Mouse (Mus musculus) forebrain, embryonic 15.5 days (tissue): ENCODE results near the gene Clec2d. TPM values are rescaled to one million over a fixed set of nuclear protein-coding genes. Genes with fewer than 3 reads are reported as not detected.
A peak's percentile ranks its signal among the peaks of the same experiment; 100 is the strongest.

Source experiments
- ATAC-seq: fragments of 200-750 bp; cut with Nextera tagmentation; replicated peaks from 2 replicates; pipeline ENCODE4 v1.8.0; 2017; ENCODE audit warnings: mild to moderate bottlenecking, moderate TSS enrichment, moderate library complexity
- H3K27ac ChIP-seq: fragments of 300-500 bp; sonication (generic); replicated peaks from 2 replicates; pipeline ENCODE4 v1.5.1; 2015; ENCODE audit warnings: mild to moderate bottlenecking, inconsistent platforms
- H3K27me3 ChIP-seq: fragments of 300-500 bp; sonication (generic); 2 replicates; pipeline ENCODE4 v1.6.1; 2015; ENCODE audit warnings: inconsistent platforms
- H3K36me3 ChIP-seq: fragments of 300-500 bp; sonication (generic); 2 replicates; pipeline ENCODE4 v1.6.1; 2015; ENCODE audit warnings: mild to moderate bottlenecking, inconsistent platforms
- H3K4me1 ChIP-seq: fragments of 300-500 bp; sonication (generic); 2 replicates; pipeline ENCODE4 v1.6.1; 2015; ENCODE audit warnings: inconsistent platforms
- H3K4me2 ChIP-seq: fragments of 300-500 bp; sonication (generic); replicated peaks from 2 replicates; pipeline ENCODE4 v1.6.1; 2015; ENCODE audit warnings: mild to moderate bottlenecking, inconsistent platforms
- H3K4me3 ChIP-seq: fragments of 300-500 bp; sonication (generic); 2 replicates; pipeline ENCODE4 v1.5.1; 2015; ENCODE audit warnings: mild to moderate bottlenecking, inconsistent platforms
- H3K9ac ChIP-seq: fragments of 300-500 bp; sonication (generic); replicated peaks from 2 replicates; pipeline ENCODE4 v1.6.1; 2015; ENCODE audit warnings: mild to moderate bottlenecking, inconsistent platforms
- H3K9me3 ChIP-seq: fragments of 300-500 bp; sonication (generic); 2 replicates; pipeline ENCODE4 v1.6.1; 2016; ENCODE audit warnings: inconsistent platforms
- WGBS: fragments of 180-500 bp; shearing (Covaris S2); methylation state at CpG from one replicate; pipeline ENCODE4 v1.1.7; 2015; ENCODE audit warnings: mixed read lengths; 5-methylcytosine and 5-hydroxymethylcytosine counted together
- polyA plus RNA-seq: library from polyadenylated mRNA; unstranded; fragments of >200 nt; fragmentation: Nextera tagmentation; extraction: Ambion mirVana; gene quantifications from 2 replicates; pipeline ENCODE4 v1.2.1, GENCODE M21; 2015

The Clec2d gene
- polyA plus RNA-seq, result 0.14 TPM in 1 of 2 replicates, not detected in the other

DNA sequence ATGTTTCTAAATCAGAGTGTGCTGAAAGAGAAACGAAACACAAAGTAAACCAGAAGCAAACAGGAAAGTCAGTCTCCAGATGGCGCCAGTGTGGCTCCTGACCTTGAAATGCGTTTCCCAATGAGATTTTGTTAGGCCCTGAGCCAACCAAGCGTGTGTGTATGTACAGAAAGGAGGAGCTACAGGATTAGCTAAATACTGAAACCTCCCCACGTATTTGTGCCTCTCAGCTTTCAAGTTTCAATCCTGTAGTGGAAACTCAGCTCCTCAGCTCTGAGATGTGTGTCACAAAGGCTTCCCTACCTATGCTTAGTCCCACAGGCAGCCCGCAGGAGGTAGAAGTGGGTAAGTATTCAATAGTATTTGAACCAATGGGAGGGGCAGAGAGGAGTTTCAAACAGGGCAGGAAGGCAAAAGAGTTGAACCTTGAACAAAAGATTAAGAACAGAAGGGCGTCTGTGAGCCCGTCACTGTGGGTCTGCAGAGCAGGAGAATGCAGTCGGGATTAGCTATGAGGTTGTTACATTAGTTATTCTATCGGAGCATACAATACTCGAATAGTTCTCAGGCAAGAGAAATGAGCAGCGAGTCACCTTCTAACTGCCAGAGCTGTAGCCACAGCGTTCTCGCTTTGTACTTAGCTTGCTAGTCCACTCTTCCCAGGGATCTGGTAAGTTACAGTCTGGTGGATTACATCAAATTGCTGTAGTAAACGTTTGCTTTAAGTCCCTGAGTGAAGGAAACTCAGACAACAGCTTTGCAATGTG lies at the start of gene Clec2d:
Clec2d (plus strand) TSS at position 213 of the 767 bp plus-strand sequence.
- Histone ChIP-seq H3K4me1 (0 out of 2 replicates have a peak, but pooled peaks cover 9% of the 10 kb centered on the region), H3K4me3 (peak within 1 kb of the TSS; percentile 34), H3K9ac (peak within 1 kb of the TSS; percentile 27), H3K27ac (peak within 1 kb of the TSS; percentile 70), H3K27me3 (no peaks in the 10 kb centered on the region), H3K4me2 (peak within 1 kb of the TSS; percentile 45), H3K9me3 (no peaks in the 10 kb centered on the region), H3K36me3 (no peaks in the 10 kb centered on the region)
- ATAC-seq, result peak; percentile 88
- WGBS, result under 1% methylated on average over 15 of the region's 15 CpGs

DNA sequence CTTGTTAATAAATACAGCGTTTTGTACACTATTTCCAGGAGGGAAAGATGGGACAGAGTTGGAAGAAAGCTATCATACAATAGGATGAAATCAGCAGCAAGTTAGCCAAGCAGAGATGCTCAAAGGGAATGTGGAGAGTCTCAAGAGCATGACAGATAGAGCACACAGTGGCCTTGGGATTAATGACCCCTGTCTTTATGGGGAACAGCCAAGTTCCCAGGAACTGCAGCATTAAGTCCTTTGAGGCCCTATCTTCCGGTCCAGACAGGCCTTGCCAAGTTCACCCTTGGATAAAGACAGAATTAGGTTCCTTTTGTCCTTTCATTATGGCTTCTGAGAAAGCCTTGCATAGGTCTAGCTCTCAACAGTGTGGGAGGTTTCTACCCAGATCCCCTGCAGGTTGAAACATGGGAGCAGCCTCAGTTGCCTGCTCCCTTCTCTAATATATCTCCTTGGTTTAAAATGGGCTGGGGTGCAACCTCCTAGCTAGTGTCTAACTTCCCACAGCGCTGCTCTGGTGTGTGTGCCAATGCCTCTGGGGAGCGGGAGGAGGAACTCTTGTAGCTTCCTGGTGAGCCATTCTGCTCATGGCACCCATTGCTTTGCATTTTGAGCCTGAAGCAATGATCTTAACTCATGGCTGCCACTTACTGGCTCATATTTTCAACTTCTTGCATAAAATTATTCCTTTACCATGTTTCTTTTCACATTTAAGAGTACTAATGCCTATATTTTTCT lies 47.6 kb upstream of the Clec2d start:
- H3K36me3 ChIP-seq, result no peaks in the 10 kb centered on the region
- 82% methylated on average over 4 of the region's 4 CpGs for WGBS
- ATAC-seq, result no peak

DNA sequence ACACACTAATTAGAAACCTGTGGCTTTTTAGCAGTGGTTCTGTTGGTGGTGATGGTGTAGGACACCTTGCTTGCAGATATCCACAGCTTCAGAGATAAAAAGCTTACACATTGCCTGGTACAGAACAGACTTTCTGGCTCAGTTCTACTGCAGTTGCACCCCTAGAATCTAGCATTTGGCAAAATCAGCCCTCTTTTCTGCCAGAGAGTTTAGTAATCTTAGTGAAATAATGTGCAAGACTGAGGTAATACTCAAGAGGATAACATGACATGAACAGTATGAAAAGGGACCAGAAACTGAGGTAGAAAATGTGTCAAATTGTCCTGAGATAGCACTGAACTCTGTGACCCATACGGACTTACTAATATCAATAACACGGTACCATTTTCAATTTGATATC lies 33.6 kb upstream of the Clec2d start:
- no peaks in the 10 kb centered on the region for H3K27me3 ChIP-seq
- no peak for ATAC-seq
- H3K4me3 ChIP-seq, result no peak overlapping the region
- no peak overlapping the region for H3K9ac ChIP-seq
- H3K4me1 ChIP-seq, result no peaks in the 10 kb centered on the region
- WGBS, result 98% methylated on average over 2 of the region's 2 CpGs
- no peak overlapping the region for H3K27ac ChIP-seq
- no peaks in the 10 kb centered on the region for H3K9me3 ChIP-seq
- no peaks in the 10 kb centered on the region for H3K36me3 ChIP-seq
- H3K4me2 ChIP-seq, result no peak overlapping the region

More for the DNA sequence above, 47.6 kb upstream of the Clec2d start:
- no peak overlapping the region for H3K9ac ChIP-seq
- no peaks in the 10 kb centered on the region for H3K4me1 ChIP-seq
- no peaks in the 10 kb centered on the region for H3K27me3 ChIP-seq
- no peak overlapping the region for H3K27ac ChIP-seq
- H3K4me2 ChIP-seq, result no peak overlapping the region
- H3K4me3 ChIP-seq, result no peak overlapping the region
- no peaks in the 10 kb centered on the region for H3K9me3 ChIP-seq

DNA sequence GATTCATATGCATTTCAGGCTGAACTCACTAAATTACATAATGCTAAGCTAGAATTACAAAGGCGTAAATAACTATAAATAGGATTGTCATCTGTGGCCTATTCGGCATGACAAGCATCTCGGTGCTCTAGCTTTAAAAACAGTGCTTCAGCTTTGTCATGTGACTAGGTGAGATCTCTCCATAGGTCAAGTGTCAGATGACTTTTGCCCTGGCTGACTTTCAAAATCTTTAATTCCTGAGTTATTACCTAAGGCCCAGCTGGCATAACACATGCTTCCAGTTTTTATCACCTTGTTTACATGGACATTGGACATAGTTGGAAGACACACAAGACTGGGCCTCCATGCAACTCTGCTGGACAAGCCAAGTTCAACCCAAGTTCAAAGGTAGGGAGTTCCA lies 20.3 kb upstream of the Clec2d start:
- Histone ChIP-seq H3K27me3 (no peaks in the 10 kb centered on the region), H3K9me3 (no peaks in the 10 kb centered on the region), H3K9ac (no peak overlapping the region), H3K36me3 (no peaks in the 10 kb centered on the region), H3K27ac (no peak overlapping the region), H3K4me3 (no peak overlapping the region), H3K4me1 (no peaks in the 10 kb centered on the region), H3K4me2 (no peak overlapping the region)
- 92% methylated on average over 3 of the region's 3 CpGs for WGBS
- no peak for ATAC-seq

DNA sequence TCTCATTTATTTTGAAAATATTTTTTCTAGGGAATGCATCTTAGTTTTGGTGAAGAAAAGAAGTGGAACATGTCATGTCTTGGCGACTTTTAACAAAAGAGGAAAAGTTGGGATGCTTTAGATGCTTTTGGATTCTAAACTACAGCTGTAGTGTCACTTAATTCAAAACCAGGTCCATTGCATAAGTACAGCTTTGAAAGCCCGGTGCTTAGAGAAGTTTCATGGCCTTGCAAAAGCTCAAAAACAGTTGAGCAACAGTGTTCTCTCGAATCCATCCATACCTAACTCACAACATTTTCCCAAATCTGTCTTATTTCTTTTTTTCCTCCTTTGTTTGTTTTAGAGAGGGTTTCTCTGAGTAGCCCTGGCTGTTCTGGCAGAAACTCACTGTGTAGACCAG lies 19.3 kb upstream of the Clec2d start:
- H3K4me3 ChIP-seq, result no peak overlapping the region
- ATAC-seq, result no peak
- H3K27me3 ChIP-seq, result no peaks in the 10 kb centered on the region
- no peaks in the 10 kb centered on the region for H3K36me3 ChIP-seq
- 92% methylated on average over 3 of the region's 3 CpGs for WGBS
- H3K27ac ChIP-seq, result no peak overlapping the region
- no peak overlapping the region for H3K4me2 ChIP-seq
- no peaks in the 10 kb centered on the region for H3K9me3 ChIP-seq
- no peaks in the 10 kb centered on the region for H3K4me1 ChIP-seq
- H3K9ac ChIP-seq, result no peak overlapping the region

DNA sequence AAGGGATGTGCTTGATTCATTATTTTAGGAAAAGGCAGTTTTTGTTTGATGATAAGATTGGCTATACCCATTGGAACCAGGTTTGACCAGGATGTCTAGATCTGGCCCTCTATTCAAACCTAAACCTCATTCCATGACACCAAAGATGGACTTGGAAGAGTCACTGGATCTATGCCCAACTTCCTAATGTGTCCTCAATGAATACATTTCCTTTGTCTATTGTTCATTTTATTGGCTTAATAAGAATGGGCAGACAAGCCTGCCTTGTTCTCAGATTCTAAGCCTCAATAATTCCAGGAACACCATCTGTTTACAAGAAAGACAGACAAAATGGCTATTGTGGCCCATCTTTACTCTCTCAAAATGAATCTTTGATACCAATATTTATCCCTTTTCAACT lies 18.5 kb upstream of the Clec2d start:
- Histone ChIP-seq H3K4me3 (no peak overlapping the region), H3K4me2 (no peak overlapping the region), H3K27me3 (no peaks in the 10 kb centered on the region), H3K9ac (no peak overlapping the region), H3K9me3 (no peaks in the 10 kb centered on the region), H3K36me3 (no peaks in the 10 kb centered on the region), H3K4me1 (no peaks in the 10 kb centered on the region), H3K27ac (no peak overlapping the region)
- no peak for ATAC-seq

DNA sequence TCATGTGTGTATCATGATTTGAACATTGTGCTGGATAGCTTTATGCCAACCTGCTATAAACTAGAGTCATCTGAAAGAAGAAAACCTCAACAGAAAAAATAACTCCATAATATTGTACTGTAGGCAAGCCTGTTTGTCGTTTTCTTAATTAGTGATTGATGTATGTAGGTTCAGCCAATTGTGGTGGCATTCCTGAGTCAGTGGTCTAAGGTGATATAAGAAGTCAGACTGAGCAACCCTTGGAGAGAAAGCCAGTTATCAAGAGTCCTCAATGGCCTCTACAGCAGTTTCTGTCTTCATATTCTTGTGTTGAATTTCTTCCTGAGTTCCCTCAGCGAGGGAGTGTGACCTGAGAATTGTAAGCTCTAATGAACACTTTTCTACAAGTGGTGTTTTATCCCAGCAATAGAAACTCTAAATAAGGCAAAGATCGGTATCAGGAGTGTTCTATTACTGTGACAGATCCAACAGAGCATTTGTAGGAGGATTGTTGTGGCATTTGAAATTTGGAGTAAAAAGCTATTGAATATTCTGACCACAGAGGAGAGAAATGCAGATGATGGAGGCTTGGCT lies 17.7 kb upstream of the Clec2d start:
- H3K36me3 ChIP-seq, result no peaks in the 10 kb centered on the region
- H3K9ac ChIP-seq, result no peak overlapping the region
- no peaks in the 10 kb centered on the region for H3K27me3 ChIP-seq
- H3K4me2 ChIP-seq, result no peak overlapping the region
- no peaks in the 10 kb centered on the region for H3K9me3 ChIP-seq
- WGBS, result 82% methylated on average over 3 of the region's 3 CpGs
- no peak for ATAC-seq
- H3K4me1 ChIP-seq, result no peaks in the 10 kb centered on the region
- no peak overlapping the region for H3K27ac ChIP-seq
- H3K4me3 ChIP-seq, result no peak overlapping the region

DNA sequence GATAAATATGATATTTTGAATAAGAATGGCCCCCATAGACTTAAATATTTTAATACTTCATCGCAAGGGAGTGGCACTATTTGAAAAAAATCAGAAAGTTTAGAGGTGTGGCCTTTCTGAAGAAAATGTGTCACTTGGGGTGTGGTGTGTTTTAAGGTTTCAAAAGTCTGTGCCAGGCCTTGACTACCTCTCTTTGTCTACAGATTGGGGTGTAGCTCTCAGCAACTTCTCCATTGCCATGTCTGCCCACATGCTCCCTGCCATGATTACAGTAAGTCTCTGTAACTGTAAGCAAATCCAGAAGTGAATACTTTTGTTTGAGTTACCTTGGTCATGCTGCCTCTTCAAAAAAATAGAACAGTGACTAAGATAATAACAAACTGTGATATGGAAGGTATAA lies 16.8 kb upstream of the Clec2d start:
- Histone ChIP-seq H3K4me3 (no peak overlapping the region), H3K4me1 (no peaks in the 10 kb centered on the region), H3K36me3 (no peaks in the 10 kb centered on the region), H3K27ac (no peak overlapping the region), H3K4me2 (no peak overlapping the region), H3K9me3 (no peaks in the 10 kb centered on the region), H3K9ac (no peak overlapping the region), H3K27me3 (no peaks in the 10 kb centered on the region)
- 96% methylated on average over 1 of the region's 1 CpGs for WGBS
- no peak for ATAC-seq

DNA sequence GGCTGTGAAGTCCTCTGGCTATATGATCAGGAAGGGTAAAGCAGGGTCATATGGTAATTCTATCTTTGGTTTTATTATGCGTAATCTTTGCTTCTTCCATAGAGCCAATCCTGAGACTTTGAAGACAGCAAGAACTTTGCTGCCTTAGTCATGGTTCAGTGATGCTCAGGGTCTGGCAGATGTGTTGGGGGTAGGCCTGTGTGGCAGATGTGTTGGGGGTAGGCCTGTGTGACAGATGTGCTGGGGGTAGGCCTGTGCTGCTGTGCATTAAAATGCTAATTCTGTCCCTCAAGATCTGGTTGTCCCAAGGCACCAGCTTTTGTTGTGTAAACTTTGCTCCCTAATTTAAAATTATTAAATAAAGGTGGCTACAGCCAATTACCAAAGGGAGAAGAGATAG lies 9.5 kb upstream of the Clec2d start:
- no peaks in the 10 kb centered on the region for H3K27me3 ChIP-seq
- no peak overlapping the region for H3K4me3 ChIP-seq
- ATAC-seq, result no peak
- no peaks in the 10 kb centered on the region for H3K36me3 ChIP-seq
- H3K4me2 ChIP-seq, result no peak overlapping the region
- WGBS, result 89% methylated on average over 1 of the region's 1 CpGs
- H3K4me1 ChIP-seq, result no peaks in the 10 kb centered on the region
- H3K9me3 ChIP-seq, result no peaks in the 10 kb centered on the region
- no peak overlapping the region for H3K27ac ChIP-seq
- H3K9ac ChIP-seq, result no peak overlapping the region

DNA sequence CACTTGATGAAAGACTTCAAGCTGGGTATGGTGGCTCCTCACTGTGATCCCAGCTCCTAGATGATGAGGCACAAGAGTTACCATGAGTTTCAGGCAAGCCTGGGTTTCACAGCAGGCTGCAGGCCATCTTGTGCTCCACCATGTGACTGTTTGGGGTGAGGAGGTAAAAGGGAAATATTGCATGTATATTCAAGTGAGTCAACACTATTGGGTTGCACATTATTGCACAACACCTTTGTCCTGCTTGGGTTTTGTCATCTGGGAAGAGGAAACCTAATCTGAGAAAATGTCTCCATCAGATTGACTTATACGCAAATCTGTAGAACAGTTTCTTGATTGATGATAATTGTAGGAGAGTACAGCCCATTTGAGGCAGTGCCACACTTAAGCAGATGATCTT lies 8.7 kb upstream of the Clec2d start:
- no peaks in the 10 kb centered on the region for H3K4me1 ChIP-seq
- H3K36me3 ChIP-seq, result no peaks in the 10 kb centered on the region
- WGBS, result 92% methylated on average over 1 of the region's 1 CpGs
- no peak overlapping the region for H3K4me2 ChIP-seq
- H3K9ac ChIP-seq, result no peak overlapping the region
- no peaks in the 10 kb centered on the region for H3K27me3 ChIP-seq
- no peak overlapping the region for H3K4me3 ChIP-seq
- ATAC-seq, result no peak
- H3K9me3 ChIP-seq, result no peaks in the 10 kb centered on the region
- H3K27ac ChIP-seq, result no peak overlapping the region

DNA sequence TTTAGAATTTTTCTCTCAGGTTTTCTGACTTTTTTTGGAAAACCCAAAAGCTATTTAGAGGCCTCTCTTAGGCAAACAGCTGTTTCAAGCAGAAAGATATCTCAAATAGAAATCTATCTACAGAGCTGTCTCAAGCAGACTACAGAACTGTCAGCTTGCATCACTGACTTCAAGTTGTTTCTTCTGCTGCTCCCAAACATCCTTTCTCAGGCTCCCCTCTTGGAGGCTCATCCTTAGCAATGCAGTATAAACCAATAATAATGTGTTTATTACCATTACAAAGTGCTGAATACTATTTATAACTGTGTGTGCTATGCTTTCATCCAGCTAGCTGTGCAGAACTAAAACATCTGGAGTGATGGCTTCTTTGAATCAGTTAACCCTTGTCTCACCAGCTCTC lies 5.6 kb upstream of the Clec2d start:
- Histone ChIP-seq H3K9me3 (no peaks in the 10 kb centered on the region), H3K27ac (no peak overlapping the region), H3K27me3 (no peaks in the 10 kb centered on the region), H3K9ac (no peak overlapping the region), H3K4me1 (no peaks in the 10 kb centered on the region), H3K36me3 (no peaks in the 10 kb centered on the region), H3K4me2 (no peak overlapping the region), H3K4me3 (no peak overlapping the region)
- no peak for ATAC-seq

DNA sequence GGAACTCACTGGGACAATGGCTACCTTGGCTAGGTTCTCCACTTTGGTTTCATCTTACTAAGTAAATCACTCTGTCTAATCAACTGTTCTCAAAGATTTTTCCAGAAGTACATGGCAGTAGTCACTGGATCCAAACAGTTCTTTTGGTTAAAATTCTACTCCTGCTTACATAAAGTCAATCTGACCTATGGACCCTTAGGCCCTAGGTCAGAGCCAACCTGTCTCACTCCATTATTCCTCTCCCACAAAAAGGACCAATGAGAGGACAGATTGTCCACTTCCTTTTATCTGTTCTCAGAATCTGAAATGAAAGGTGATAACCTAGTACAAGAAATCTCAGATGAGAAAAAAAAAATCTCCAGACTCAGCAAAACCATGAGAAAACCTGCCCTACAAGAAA lies 4.8 kb upstream of the Clec2d start:
- H3K9me3 ChIP-seq, result no peaks in the 10 kb centered on the region
- no peaks in the 10 kb centered on the region for H3K36me3 ChIP-seq
- no peak overlapping the region for H3K9ac ChIP-seq
- 0 out of 2 replicates have a peak, but pooled peaks cover 4% of the 10 kb centered on the region for H3K4me1 ChIP-seq
- H3K4me3 ChIP-seq, result no peak overlapping the region
- ATAC-seq, result no peak
- no peaks in the 10 kb centered on the region for H3K27me3 ChIP-seq
- no peak overlapping the region for H3K4me2 ChIP-seq
- H3K27ac ChIP-seq, result no peak overlapping the region
